Mouse (Mus musculus) MEL (cell line): ENCODE data around the gene Dnaja3. TPM values are rescaled to one million over a fixed set of nuclear protein-coding genes. Genes with fewer than 3 reads are reported as not detected.

ENCODE experiments used
- DNase-seq: peaks from one replicate; pipeline ENCODE4 v3.0.0; 2011; ENCODE audit warnings: low read depth, low spot score
- H3K27ac ChIP-seq: 2 replicates; pipeline ENCODE4 v1.5.1; 2012; ENCODE audit warnings: low read depth, mild to moderate bottlenecking, control low read depth, low read length, moderate library complexity; ENCODE audit not compliant: control insufficient read depth
- H3K27me3 ChIP-seq, 2 experiments: fragments of 150-350 bp in 1 of 2; sonication (generic) in 1 of 2; 2 replicates each; pipeline ENCODE4 v1.6.1; 2012; ENCODE audit warnings: low read length in 2 of 2, mild to moderate bottlenecking in 2 of 2, improper control_type of control experiment in 1 of 2, moderate library complexity in 1 of 2; ENCODE audit not compliant: insufficient read depth in 2 of 2, control insufficient read depth in 1 of 2
- H3K36me3 ChIP-seq, 2 experiments: 2 replicates each; pipeline ENCODE4 v1.6.1; 2012 to 2014; ENCODE audit warnings: low read length in 2 of 2, improper control_type of control experiment in 1 of 2, inconsistent platforms in 1 of 2, mild to moderate bottlenecking in 1 of 2; ENCODE audit not compliant: insufficient read depth in 2 of 2, control insufficient read depth in 1 of 2
- H3K4me1 ChIP-seq, 2 experiments: fragments of 150-350 bp in 1 of 2; sonication (generic) in 1 of 2; 2 replicates each; pipeline ENCODE4 v1.6.1; 2012; ENCODE audit warnings: low read length in 2 of 2, improper control_type of control experiment in 1 of 2, mild to moderate bottlenecking in 1 of 2; ENCODE audit not compliant: insufficient read depth in 2 of 2, control insufficient read depth in 1 of 2
- H3K4me3 ChIP-seq, 2 experiments: fragments of 150-350 bp in 1 of 2; sonication (generic) in 1 of 2; 2 replicates each; pipeline ENCODE4 v1.5.1; 2012; ENCODE audit warnings: low read depth in 2 of 2, low read length in 2 of 2, mild to moderate bottlenecking in 2 of 2, moderate library complexity in 2 of 2, control low read depth in 1 of 2, improper control_type of control experiment in 1 of 2; ENCODE audit not compliant: control insufficient read depth in 1 of 2, insufficient read depth in 1 of 2
- H3K79me2 ChIP-seq: 2 replicates; pipeline ENCODE4 v1.6.1; 2012; ENCODE audit warnings: mild to moderate bottlenecking, low read length, moderate library complexity; ENCODE audit not compliant: control insufficient read depth, poor library complexity, insufficient read depth
- H3K9ac ChIP-seq: 2 replicates; pipeline ENCODE4 v1.6.1; 2012; ENCODE audit warnings: low read depth, mild to moderate bottlenecking, control low read depth, low read length, moderate library complexity; ENCODE audit not compliant: control insufficient read depth, poor library complexity, severe bottlenecking
- H3K9me3 ChIP-seq: fragments of 150-350 bp; sonication (generic); replicated peaks from 2 replicates; pipeline ENCODE4 v1.6.1; 2012; ENCODE audit warnings: mild to moderate bottlenecking, low read length, improper control_type of control experiment, moderate library complexity; ENCODE audit not compliant: insufficient read depth
- BHLHE40 ChIP-seq: IDR thresholded peaks from 2 replicates; pipeline ENCODE4 v1.6.1; 2012; ENCODE audit warnings: low read depth, mild to moderate bottlenecking, inconsistent platforms, low read length, improper control_type of control experiment, borderline replicate concordance
- CHD1 ChIP-seq: IDR thresholded peaks from 2 replicates; pipeline ENCODE4 v1.6.1; 2012; ENCODE audit warnings: low read depth, mild to moderate bottlenecking, inconsistent platforms, low read length, improper control_type of control experiment
- E2F4 ChIP-seq: IDR thresholded peaks from 2 replicates; pipeline ENCODE4 v1.6.1; 2011; ENCODE audit warnings: low read depth, low read length, improper control_type of control experiment, borderline replicate concordance
- ELF1 ChIP-seq: IDR thresholded peaks from 2 replicates; pipeline ENCODE4 v1.6.1; 2014; ENCODE audit warnings: low read depth, mild to moderate bottlenecking, inconsistent platforms, low read length, improper control_type of control experiment, moderate library complexity
- EP300 ChIP-seq, 2 experiments: IDR thresholded peaks; 2 replicates each; pipeline ENCODE4 v1.6.1; 2011; ENCODE audit warnings: improper control_type of control experiment in 2 of 2, low read length in 2 of 2, low read depth in 1 of 2, mild to moderate bottlenecking in 1 of 2
- ETS1 ChIP-seq: IDR thresholded peaks from 2 replicates; pipeline ENCODE4 v1.6.1; 2012; ENCODE audit warnings: low read depth, mild to moderate bottlenecking, inconsistent platforms, low read length, improper control_type of control experiment, moderate library complexity
- GABPA ChIP-seq: IDR thresholded peaks from 2 replicates; pipeline ENCODE4 v1.6.1; 2012; ENCODE audit warnings: low read depth, mild to moderate bottlenecking, inconsistent platforms, low read length, improper control_type of control experiment, moderate library complexity
- GATA1 ChIP-seq: IDR thresholded peaks from 2 replicates; pipeline ENCODE4 v1.6.1; 2011; ENCODE audit warnings: low read depth, low read length, improper control_type of control experiment
- HCFC1 ChIP-seq: IDR thresholded peaks from 2 replicates; pipeline ENCODE4 v1.6.1; 2012; ENCODE audit warnings: low read depth, mild to moderate bottlenecking, inconsistent platforms, low read length, improper control_type of control experiment, moderate library complexity
- JUND ChIP-seq: IDR thresholded peaks from 2 replicates; pipeline ENCODE4 v1.6.1; 2011; ENCODE audit warnings: low read depth, mild to moderate bottlenecking, improper control_type of control experiment, low read length
- MAFK ChIP-seq: IDR thresholded peaks from 2 replicates; pipeline ENCODE4 v1.6.1; 2011; ENCODE audit warnings: low read depth, mild to moderate bottlenecking, low read length, improper control_type of control experiment, borderline replicate concordance
- MAX ChIP-seq: IDR thresholded peaks from 2 replicates; pipeline ENCODE4 v1.6.1; 2011; ENCODE audit warnings: low read length, improper control_type of control experiment
- MAZ ChIP-seq: IDR thresholded peaks from 2 replicates; pipeline ENCODE4 v1.6.1; 2012; ENCODE audit warnings: low read depth, mild to moderate bottlenecking, inconsistent platforms, low read length, improper control_type of control experiment
- MEF2A ChIP-seq: IDR thresholded peaks from 2 replicates; pipeline ENCODE4 v1.6.1; 2014; ENCODE audit warnings: low read depth, mild to moderate bottlenecking, inconsistent platforms, low read length, improper control_type of control experiment; ENCODE audit not compliant: poor library complexity, insufficient replicate concordance, severe bottlenecking; ENCODE audit errors: extremely low read depth
- MYB ChIP-seq: IDR thresholded peaks from 2 replicates; pipeline ENCODE4 v1.6.1; 2011; ENCODE audit warnings: mild to moderate bottlenecking, low read depth, low read length, improper control_type of control experiment
- MYC ChIP-seq: IDR thresholded peaks from 2 replicates; pipeline ENCODE4 v1.6.1; 2011; ENCODE audit warnings: low read depth, mild to moderate bottlenecking, low read length, improper control_type of control experiment, moderate library complexity
- NRF1 ChIP-seq: IDR thresholded peaks from 2 replicates; pipeline ENCODE4 v1.6.1; 2014; ENCODE audit warnings: low read depth, mild to moderate bottlenecking, inconsistent platforms, low read length, improper control_type of control experiment, moderate library complexity; ENCODE audit not compliant: poor library complexity, insufficient read depth, severe bottlenecking
- POLR2A ChIP-seq, 2 experiments: IDR thresholded peaks; 2 replicates each; pipeline ENCODE4 v1.6.1; 2011 to 2012; ENCODE audit warnings: low read length in 2 of 2, mild to moderate bottlenecking in 2 of 2, control low read depth in 1 of 2, improper control_type of control experiment in 1 of 2, low read depth in 1 of 2, moderate library complexity in 1 of 2; ENCODE audit not compliant: control insufficient read depth in 1 of 2, insufficient read depth in 1 of 2, poor library complexity in 1 of 2
- POLR2AphosphoS2 ChIP-seq: IDR thresholded peaks from 2 replicates; pipeline ENCODE4 v1.6.1; 2011; ENCODE audit warnings: low read length, improper control_type of control experiment
- POLR2AphosphoS5 ChIP-seq: IDR thresholded peaks from 2 replicates; pipeline ENCODE4 v1.6.1; 2012; ENCODE audit warnings: low read depth, borderline replicate concordance, mild to moderate bottlenecking, inconsistent platforms, low read length, moderate library complexity, mixed read lengths
- RAD21 ChIP-seq: IDR thresholded peaks from 2 replicates; pipeline ENCODE4 v1.6.1; 2011; ENCODE audit warnings: mild to moderate bottlenecking, low read depth, low read length, improper control_type of control experiment
- RCOR1 ChIP-seq: IDR thresholded peaks from 2 replicates; pipeline ENCODE4 v1.6.1; 2012; ENCODE audit warnings: low read depth, mild to moderate bottlenecking, inconsistent platforms, low read length, improper control_type of control experiment
- SIN3A ChIP-seq: IDR thresholded peaks from 2 replicates; pipeline ENCODE4 v1.6.1; 2012; ENCODE audit warnings: low read length, improper control_type of control experiment, inconsistent platforms
- SMC3 ChIP-seq: IDR thresholded peaks from 2 replicates; pipeline ENCODE4 v1.6.1; 2011; ENCODE audit warnings: low read depth, low read length, improper control_type of control experiment
- TAL1 ChIP-seq: IDR thresholded peaks from 2 replicates; pipeline ENCODE4 v1.6.1; 2012; ENCODE audit warnings: mild to moderate bottlenecking, inconsistent platforms, low read length, moderate library complexity, mixed read lengths
- TBP ChIP-seq: IDR thresholded peaks from 2 replicates; pipeline ENCODE4 v1.8.0; 2011; ENCODE audit warnings: low read depth, low read length, improper control_type of control experiment
- TCF12 ChIP-seq: IDR thresholded peaks from 2 replicates; pipeline ENCODE4 v1.6.1; 2014; ENCODE audit warnings: low read depth, mild to moderate bottlenecking, inconsistent platforms, low read length, improper control_type of control experiment, moderate library complexity
- UBTF ChIP-seq: IDR thresholded peaks from 2 replicates; pipeline ENCODE4 v1.6.1; 2012; ENCODE audit warnings: low read depth, mild to moderate bottlenecking, inconsistent platforms, low read length, improper control_type of control experiment, moderate library complexity, borderline replicate concordance; ENCODE audit not compliant: insufficient read depth
- USF1 ChIP-seq: IDR thresholded peaks from 2 replicates; pipeline ENCODE4 v1.6.1; 2014; ENCODE audit warnings: low read depth, mild to moderate bottlenecking, inconsistent platforms, low read length, improper control_type of control experiment, moderate library complexity
- USF2 ChIP-seq, 2 experiments: IDR thresholded peaks; 2 replicates each; pipeline ENCODE4 v1.6.1; 2011 to 2012; ENCODE audit warnings: improper control_type of control experiment in 2 of 2, low read length in 2 of 2, borderline replicate concordance in 1 of 2, inconsistent platforms in 1 of 2, low read depth in 1 of 2, mild to moderate bottlenecking in 1 of 2; ENCODE audit not compliant: insufficient read depth in 1 of 2
- ZC3H11A ChIP-seq: IDR thresholded peaks from 2 replicates; pipeline ENCODE4 v1.6.1; 2012; ENCODE audit warnings: low read depth, mild to moderate bottlenecking, inconsistent platforms, low read length, improper control_type of control experiment
- ZNF384 ChIP-seq: IDR thresholded peaks from 2 replicates; pipeline ENCODE4 v1.6.1; 2012; ENCODE audit warnings: low read depth, mild to moderate bottlenecking, inconsistent platforms, low read length, improper control_type of control experiment
- polyA plus RNA-seq, 2 experiments: library from polyadenylated mRNA; stranded (reverse) in 1 of 2; unstranded in 1 of 2; fragments of >175 nt in 1 of 2; fragments of >200 nt in 1 of 2; gene quantifications; 2 replicates each; pipeline versions ENCODE4 v1.2.1 to v1.2.4; 2012; ENCODE audit warnings: low replicate concordance in 2 of 2, low read depth in 1 of 2; ENCODE audit not compliant: insufficient read length in 2 of 2, insufficient read depth in 1 of 2, missing spikeins in 1 of 2
- total RNA-seq: library from RNA; depleted of rRNA; stranded (reverse); fragments of 300-350 nt; gene quantifications from 2 replicates; pipeline ENCODE4 v1.2.3, GENCODE M21; 2012

The Dnaja3 gene
- total and polyA plus RNA-seq, 3 experiments = 91.8 to 94.3 TPM; not detected in 1

- TF ChIP-seq MYC = peak; percentile 79; the same call in 1 of the 2 replicates
- no peak for TF ChIP-seq GABPA
- TF ChIP-seq HCFC1 = no peak
- TF ChIP-seq POLR2A (IDR thresholded peaks at IDR 0.05; ENCODE audit: control insufficient read depth in 1 of 2, insufficient read depth in 1 of 2, low read depth in 1 of 2, low read length in 2 of 2, poor library complexity in 1 of 2) = no peak
- no peak for TF ChIP-seq ELF1
- TF ChIP-seq TAL1 = no peak
- TF ChIP-seq JUND = no peak
- TF ChIP-seq E2F4 = no peak
- TF ChIP-seq RCOR1 = peak; percentile 69; the same call in 1 of the 2 replicates
- no peak for TF ChIP-seq POLR2AphosphoS2
- TF ChIP-seq MAZ = no peak
- peak; percentile 53; the same call in 1 of the 2 replicates for TF ChIP-seq ZNF384
- no peak for TF ChIP-seq USF2 (IDR thresholded peaks at IDR 0.05; ENCODE audit: borderline replicate concordance in 1 of 2, insufficient read depth in 1 of 2, low read depth in 1 of 2, low read length in 2 of 2)
- no peak for TF ChIP-seq ZC3H11A
- TF ChIP-seq, all 39 proteins: peak for 9
Measured at GRCm38 (mm10) chr16:4682628-4683179, 42.9 kb downstream of the Dnaja3 start (continued).

- no peaks in the 10 kb centered on the region for H3K9me3 ChIP-seq
- H3K79me2 ChIP-seq = peaks cover 36% of the 10 kb centered on the region
- H3K27me3 ChIP-seq = no peaks in the 10 kb centered on the region
- H3K9ac ChIP-seq = peak overlapping the region; percentile 82
- TF ChIP-seq MAFK (no peak), USF1 (no peak), EP300 (IDR thresholded peaks at IDR 0.05; ENCODE audit: low read depth in 1 of 2, low read length in 2 of 2) (peak; percentile 82 to 90), MYB (peak; percentile 83), TAL1 (peak; percentile 86), ETS1 (peak; percentile 34; the same call in 1 of the 2 replicates), RAD21 (no peak), E2F4 (no peak), GATA1 (peak; percentile 64), MAX (no peak; the same call in 1 of the 2 replicates), POLR2AphosphoS2 (no peak), SMC3 (no peak), TBP (no peak), MYC (no peak), UBTF (no peak), USF2 (IDR thresholded peaks at IDR 0.05; ENCODE audit: borderline replicate concordance in 1 of 2, insufficient read depth in 1 of 2, low read depth in 1 of 2, low read length in 2 of 2) (no peak), SIN3A (no peak), NRF1 (no peak), BHLHE40 (no peak), JUND (no peak), GABPA (no peak), RCOR1 (no peak; the same call in 1 of the 2 replicates), POLR2AphosphoS5 (no peak), POLR2A (IDR thresholded peaks at IDR 0.05; ENCODE audit: control insufficient read depth in 1 of 2, insufficient read depth in 1 of 2, low read depth in 1 of 2, low read length in 2 of 2, poor library complexity in 1 of 2) (no peak; a peak in 1 of 4 replicates), HCFC1 (no peak), MEF2A (no peak), CHD1 (peak; percentile 91; the same call in 1 of the 2 replicates), TCF12 (peak; percentile 81)
- H3K36me3 ChIP-seq = peaks cover under 1 to 37% of the 10 kb centered on the region in 2 experiments; a peak in 3 of 4 replicates
- DNase-seq = peak; percentile 86
- H3K27ac ChIP-seq = peak overlapping the region; percentile 95
- peaks cover 2 to 17% of the 10 kb centered on the region in 2 experiments; a peak in 3 of 4 replicates for H3K4me1 ChIP-seq
- peak overlapping the region; percentile 57 to 76 for H3K4me3 ChIP-seq
Measured at GRCm38 (mm10) chr16:4683193-4683580, 43.4 kb downstream of the Dnaja3 start.
